Mouse (Mus musculus) T-cell, adult 2 months (primary cell): ENCODE data around the gene Gm3415.
"Not testable (repeated sequence)": the region's sequence is repeated elsewhere in the genome, so short reads cannot be mapped to it uniquely, and the experiment has no call there.

Experiments
- DNase-seq: peaks from one replicate; pipeline ENCODE4 v3.0.0; 2022; ENCODE audit warnings: low spot score

The Gm3415 gene

DNA sequence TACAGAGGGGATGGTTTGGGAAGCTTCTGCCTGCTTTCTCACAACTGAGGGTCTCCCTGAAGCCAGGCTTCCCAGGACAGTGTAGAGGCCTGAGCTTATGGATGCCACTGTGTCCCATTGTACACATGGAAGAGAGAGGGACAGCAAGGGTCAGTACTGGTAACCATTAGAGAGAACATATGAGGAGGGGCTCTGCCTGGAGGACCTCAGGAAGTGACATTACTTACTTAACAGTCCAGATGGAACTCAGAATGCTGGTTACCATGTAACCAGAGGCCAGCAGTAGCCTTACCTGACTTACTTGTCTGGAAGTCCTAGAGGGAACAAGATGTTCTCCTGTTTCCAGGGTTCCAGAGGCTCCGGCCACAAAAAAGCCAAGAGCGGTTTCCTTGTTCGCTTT lies at the start of gene Gm3415:
TSS of gene Gm3415 (plus strand) at position 301 of the 400 bp plus-strand sequence.
- not testable (repeated sequence) for DNase-seq

DNA sequence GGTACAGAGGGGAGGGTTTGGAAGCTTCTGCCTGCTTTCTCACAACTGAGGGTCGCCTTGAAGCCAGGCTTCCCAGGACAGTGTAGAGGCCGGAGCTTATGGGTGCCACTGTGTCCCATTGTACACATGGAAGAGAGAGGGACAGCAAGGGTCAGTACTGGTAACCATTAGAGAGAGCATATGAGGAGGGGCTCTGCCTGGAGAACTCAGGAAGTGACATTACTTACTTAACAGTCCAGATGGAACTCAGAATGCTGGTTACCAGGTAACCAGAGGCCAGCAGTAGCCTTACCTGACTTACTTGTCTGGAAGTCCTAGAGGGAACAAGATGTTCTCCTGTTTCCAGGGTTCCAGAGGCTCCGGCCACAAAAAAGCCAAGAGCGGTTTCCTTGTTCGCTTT lies 42.1 kb upstream of the Gm3415 start, which contains the start of gene Gm3402:
TSS of gene Gm3402 (plus strand) at position 301 of the 400 bp plus-strand sequence.
- not testable (repeated sequence) for DNase-seq

DNA sequence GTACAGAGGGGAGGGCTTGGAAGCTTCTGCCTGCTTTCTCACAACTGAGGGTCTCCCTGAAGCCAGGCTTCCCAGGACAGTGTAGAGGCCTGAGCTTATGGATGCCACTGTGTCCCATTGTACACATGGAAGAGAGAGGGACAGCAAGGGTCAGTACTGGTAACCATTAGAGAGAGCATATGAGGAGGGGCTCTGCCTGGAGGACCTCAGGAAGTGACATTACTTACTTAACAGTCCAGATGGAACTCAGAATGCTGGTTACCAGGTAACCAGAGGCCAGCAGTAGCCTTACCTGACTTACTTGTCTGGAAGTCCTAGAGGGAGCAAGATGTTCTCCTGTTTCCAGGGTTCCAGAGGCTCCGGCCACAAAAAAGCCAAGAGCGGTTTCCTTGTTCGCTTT lies 30.4 kb upstream of the Gm3415 start, which contains the start of gene Gm3404:
TSS of gene Gm3404 (plus strand) at position 301 of the 400 bp plus-strand sequence.
- not testable (repeated sequence) for DNase-seq

DNA sequence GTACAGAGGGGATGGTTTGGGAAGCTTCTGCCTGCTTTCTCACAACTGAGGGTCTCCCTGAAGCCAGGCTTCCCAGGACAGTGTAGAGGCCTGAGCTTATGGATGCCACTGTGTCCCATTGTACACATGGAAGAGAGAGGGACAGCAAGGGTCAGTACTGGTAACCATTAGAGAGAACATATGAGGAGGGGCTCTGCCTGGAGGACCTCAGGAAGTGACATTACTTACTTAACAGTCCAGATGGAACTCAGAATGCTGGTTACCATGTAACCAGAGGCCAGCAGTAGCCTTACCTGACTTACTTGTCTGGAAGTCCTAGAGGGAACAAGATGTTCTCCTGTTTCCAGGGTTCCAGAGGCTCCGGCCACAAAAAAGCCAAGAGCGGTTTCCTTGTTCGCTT lies 18.6 kb upstream of the Gm3415 start, which contains the start of gene Gm3409:
TSS of gene Gm3409 (plus strand) at position 301 of the 400 bp plus-strand sequence.
- DNase-seq = not testable (repeated sequence)

GRCm38 (mm10) chr5:146564259-146564658 lies 8.3 kb downstream of the Gm3415 start:
- no peak for DNase-seq

- peak; percentile 6 for DNase-seq
These were observed 11.1 kb downstream of the Gm3415 start for GRCm38 (mm10) chr5:146567054-146567453.

- DNase-seq = not testable (repeated sequence)
These were observed 14.2 kb downstream of the Gm3415 start for GRCm38 (mm10) chr5:146570179-146570578.

GRCm38 (mm10) chr5:146571830-146572734 lies 16.1 kb downstream of the Gm3415 start:
- DNase-seq = not testable (repeated sequence)

DNA sequence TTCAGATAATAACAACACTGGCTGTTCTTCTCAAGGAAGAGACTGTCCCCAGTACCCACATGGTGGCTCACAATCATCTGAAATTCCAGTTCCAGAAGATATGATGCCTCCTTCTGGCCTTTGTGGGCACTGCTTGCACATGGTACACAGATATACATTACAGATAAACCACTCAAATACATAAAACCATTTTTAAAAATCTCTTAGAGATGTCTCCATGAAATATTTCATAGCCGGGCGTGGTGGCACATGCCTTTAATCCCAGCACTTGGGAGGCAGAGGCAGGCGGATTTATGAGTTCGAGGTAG lies 16.8 kb downstream of the Gm3415 start:
- not testable (repeated sequence) for DNase-seq

DNA sequence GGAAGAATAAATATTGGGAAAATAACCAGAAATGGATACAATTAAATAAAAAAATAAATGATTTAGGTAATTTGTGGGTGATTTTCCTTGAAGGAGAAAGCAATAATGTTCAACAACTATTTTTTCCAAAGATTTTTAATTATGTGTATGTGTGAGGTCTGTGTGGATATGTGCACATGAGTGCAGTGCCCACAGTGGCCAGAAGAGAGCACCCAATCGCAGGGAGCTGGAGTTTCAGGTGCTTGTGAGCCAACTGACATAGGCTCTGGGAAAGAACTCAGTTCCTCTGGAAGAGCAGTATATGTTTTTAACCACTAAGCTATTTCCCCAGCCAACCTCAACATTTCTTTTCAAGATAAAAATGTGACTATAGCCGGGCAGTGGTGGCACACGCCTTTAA lies 20.7 kb downstream of the Gm3415 start:
- DNase-seq = no peak

DNA sequence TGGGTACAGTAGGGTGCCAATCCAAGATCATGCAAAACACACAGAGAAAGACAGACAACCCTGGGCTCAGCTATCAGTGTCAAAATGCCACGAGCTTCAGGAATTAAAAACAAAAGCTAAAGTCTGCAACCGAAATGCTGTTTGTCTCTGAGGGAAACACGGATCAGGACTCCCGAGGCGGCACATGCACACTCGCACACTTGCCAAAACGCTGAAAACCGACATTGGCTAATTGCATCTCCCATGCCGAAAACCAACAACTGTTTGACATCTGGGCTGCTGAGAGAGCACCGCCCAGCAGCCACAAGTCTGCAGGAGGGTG lies 28.2 kb downstream of the Gm3415 start:
- DNase-seq = no peak

- no peak for DNase-seq
These were observed 28.8 kb downstream of the Gm3415 start, which contains the start of gene Gpr12 for GRCm38 (mm10) chr5:146584478-146585306. TSS of gene Gpr12 (minus strand) at chr5:146585239.

GRCm38 (mm10) chr5:146585307-146585651 lies 29.3 kb downstream of the Gm3415 start:
- no peak for DNase-seq

- DNase-seq = no peak
These were observed 30.6 kb downstream of the Gm3415 start for GRCm38 (mm10) chr5:146586357-146587070.

- no peak for DNase-seq
These were observed 35.1 kb downstream of the Gm3415 start for GRCm38 (mm10) chr5:146590987-146591386.

- no peak for DNase-seq
These were observed 35.7 kb downstream of the Gm3415 start for GRCm38 (mm10) chr5:146591636-146592035.

DNA sequence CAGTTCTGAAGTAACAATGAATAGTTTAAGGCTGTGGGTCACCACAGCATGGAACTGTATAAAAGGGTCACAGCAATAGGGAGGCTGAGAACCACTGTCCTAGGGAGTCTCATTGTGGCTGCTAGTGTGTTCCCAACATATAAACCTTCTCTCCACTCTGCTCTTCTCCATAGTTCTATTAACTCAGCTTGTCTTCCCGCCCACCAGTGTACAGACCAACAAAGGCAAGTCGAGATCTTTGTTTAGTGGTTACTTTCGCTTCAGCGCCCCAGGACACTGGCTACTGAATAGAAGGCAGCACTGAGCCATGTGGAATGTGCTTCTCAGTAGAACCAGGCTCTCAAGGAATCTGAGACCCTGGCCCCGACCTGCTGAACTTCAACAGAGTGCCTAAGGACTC lies 36.6 kb downstream of the Gm3415 start:
- DNase-seq = no peak

DNA sequence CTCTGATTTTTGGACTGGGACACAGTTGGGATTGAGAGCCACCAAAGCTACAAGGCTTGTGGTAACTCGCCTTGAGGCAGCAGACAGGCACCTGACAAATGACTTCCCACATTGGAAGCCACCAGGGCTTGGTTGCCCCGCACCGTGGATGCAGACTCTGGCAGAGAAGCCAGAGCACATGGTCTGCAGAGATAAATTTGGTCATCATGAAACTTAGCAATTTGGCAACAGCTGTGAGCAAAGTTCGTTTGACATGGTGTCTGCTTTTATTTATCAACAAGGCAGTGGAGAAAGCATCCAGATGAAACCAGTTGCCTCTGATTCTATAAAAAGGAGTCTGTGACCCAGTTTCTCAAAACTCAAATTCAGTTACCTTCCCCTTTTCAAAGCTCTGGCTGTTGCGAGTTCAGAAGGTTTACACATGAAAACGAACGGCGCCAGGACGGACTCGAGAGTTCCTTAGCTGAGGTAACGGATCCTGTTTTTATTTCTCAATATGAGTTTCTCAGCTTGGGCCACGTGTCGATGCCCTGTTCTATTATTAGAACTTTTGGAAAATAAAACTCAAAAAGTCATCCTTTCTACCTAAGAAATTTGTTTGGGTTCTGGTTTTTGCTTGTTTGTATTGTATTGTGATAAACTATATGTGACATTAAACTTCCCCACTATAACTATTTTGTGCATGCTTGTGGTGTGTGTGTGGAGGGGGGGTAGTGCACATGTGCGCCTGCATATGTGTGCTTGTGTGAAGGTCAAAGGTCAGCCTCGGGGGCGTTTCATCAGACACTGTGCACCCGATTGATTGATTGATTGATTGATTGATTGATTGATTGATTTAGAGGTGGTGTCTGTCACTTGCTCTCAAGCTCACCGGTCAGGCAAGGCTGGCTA lies 40.9 kb downstream of the Gm3415 start:
- DNase-seq = no peak

DNA sequence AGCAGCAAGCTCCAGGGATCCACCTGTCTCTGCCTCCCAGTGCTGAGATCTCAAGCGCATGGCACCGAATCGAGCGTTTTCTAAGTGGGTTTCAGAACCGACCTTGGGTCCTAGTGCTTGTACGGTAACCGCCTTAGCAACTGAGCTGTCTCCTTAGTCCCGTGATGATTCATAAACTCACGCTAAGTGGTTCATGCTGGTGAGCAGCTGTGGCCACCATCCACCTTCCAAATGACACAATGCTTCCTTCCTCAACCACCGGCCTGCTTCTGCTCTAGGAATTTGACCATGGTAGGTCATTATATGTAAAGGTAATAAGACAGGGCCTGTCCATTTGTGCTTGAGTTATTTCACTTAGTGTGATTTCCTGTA lies 41.6 kb downstream of the Gm3415 start:
- DNase-seq = no peak

DNA sequence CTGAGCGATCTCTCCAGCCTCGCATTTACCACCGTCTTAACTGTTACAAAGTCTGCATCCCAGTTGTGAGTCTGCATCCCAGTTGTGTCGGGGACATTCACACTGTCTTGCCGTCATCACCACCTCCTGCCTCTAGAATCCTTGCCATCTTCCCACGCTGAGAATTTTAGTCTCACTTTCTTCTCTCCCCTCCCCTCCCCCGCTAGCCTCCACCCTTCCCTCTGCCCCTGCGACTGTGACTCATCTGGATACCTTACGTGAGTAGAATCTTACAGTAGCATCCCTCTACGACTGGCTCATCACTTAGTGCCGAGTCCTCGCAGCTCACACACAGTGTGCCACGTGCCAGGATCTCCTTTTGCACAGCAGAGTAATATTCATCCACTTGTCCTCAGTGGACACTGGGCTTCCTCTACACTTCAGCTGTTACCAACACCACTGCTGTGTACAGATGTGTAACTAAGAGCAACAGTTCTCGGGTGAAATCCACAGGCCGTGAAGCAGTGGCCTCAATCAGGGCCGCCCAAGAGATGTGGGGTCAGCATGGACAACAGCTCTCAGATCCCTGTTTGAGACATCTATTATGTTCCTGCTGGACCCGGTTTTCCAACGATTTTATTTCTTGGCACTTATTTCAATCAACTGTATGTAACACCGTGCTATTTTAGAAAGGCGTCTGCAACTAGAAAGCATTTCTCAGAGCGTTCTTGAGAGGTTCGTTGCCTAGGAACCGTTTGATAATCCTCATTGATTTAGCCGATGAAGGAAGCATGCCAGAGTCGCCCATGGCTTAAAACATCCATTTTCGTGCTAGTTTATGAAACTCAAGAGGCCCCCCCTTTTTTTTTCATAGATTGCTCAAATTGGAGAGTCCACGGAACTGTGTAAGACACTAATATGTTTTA lies 42.5 kb downstream of the Gm3415 start:
- DNase-seq = no peak
